Comparison of ENCODE assay signal across 14 mouse cellular contexts in the genomic region with DNA sequence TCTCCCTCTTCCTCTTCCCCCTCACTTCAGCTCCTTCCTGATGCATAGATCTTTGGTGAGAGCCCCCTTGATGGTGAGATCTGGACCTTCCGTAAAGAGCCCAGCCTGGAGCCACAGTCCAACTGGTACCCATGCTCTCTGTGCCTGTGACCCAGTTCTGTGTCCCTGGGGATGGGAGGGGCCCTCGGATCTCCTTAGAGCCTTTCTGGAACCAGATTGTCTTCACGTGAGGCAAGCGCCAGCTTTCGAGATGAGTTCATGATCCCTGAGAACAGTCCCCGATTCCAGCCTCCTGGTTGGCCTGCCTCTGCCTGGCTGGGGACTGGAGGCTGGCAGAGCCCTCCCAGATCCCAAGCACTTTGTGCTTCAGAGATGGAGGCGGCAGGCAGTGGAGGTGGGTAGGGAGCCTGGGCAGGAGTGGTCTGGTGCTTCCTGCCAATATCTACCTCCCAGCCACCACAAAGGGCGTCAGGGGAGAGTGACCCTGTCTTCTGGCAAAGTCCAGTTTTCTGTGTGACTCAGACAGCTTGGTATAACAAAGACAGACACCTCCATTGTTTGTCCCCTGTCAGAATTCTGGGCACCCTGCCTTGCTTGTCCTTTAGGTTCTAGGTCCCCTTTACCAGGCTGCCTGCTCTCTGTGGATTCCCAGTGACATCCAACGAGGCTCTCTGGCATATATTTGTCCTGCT. TPM values are rescaled to one million over a fixed set of nuclear protein-coding genes. Genes with fewer than 3 reads are reported as not detected.
DNase-seq lines count a peak whose midpoint lies in the region; ATAC-seq and TF ChIP-seq lines count a peak whose summit lies in the region.
"Had no signal": no experiment of that assay in that cellular context is flagged by ENCODE, and none has a peak within 500 bp of the region (broad histone marks: within the 10 kb centered on the region; RNA-seq: fewer than 3 reads in every experiment).

No protein-coding gene starts in this region.

- H3K4me3 ChIP-seq in forebrain, embryonic 13.5 days = no peak overlapping the region
- H3K4me3 ChIP-seq in forebrain, embryonic 16.5 days (replicated peaks; ENCODE audit: low read length) = no peak overlapping the region
- H3K4me3 ChIP-seq in spleen, adult 2 months (ENCODE audit: extremely low read depth, insufficient read depth, insufficient read length) = no peak overlapping the region; the same call in 1 of the 2 replicates
- no peak overlapping the region for H3K4me3 ChIP-seq in intestine, postnatal 0 days (ENCODE audit: low read depth, low read length)
- H3K4me3 ChIP-seq in stomach, postnatal 0 days (ENCODE audit: low read depth, low read length) = no peak overlapping the region
- H3K4me3 ChIP-seq: forebrain, embryonic 15.5 days; midbrain, embryonic 13.5 days had no signal

- H3K9ac ChIP-seq in forebrain, embryonic 13.5 days = no peak overlapping the region
- no peak overlapping the region for H3K9ac ChIP-seq in forebrain, embryonic 16.5 days (replicated peaks; ENCODE audit: low read depth, low read length)
- H3K9ac ChIP-seq in intestine, postnatal 0 days (ENCODE audit: low read depth, low read length) = no peak overlapping the region
- no peak overlapping the region for H3K9ac ChIP-seq in stomach, postnatal 0 days (ENCODE audit: low read length)
- H3K9ac ChIP-seq: forebrain, embryonic 15.5 days; midbrain, embryonic 13.5 days had no signal

- TF ChIP-seq POLR2A in spleen, adult 2 months (IDR thresholded peaks at IDR 0.05; ENCODE audit: low read depth, low read length) = no peak

- no peak for TF ChIP-seq CTCF in spleen, adult 2 months (IDR thresholded peaks at IDR 0.05; ENCODE audit: extremely low read depth, insufficient read depth, insufficient read length, insufficient replicate concordance)
- TF ChIP-seq CTCF in intestine, postnatal 0 days (IDR thresholded peaks at IDR 0.05; ENCODE audit: low read depth) = no peak
- TF ChIP-seq CTCF in stomach, postnatal 0 days (IDR thresholded peaks at IDR 0.05; ENCODE audit: low read depth) = no peak

- 65% methylated on average over 9 of the region's 9 CpGs for WGBS in forebrain, embryonic 13.5 days
- 53% methylated on average over 9 of the region's 9 CpGs for whole genome bisulfite sequencing in forebrain, embryonic 16.5 days
- 83% methylated on average over 9 of the region's 9 CpGs for WGBS in spleen, adult 2 months
- WGBS in intestine, postnatal 0 days = 58% methylated on average over 9 of the region's 9 CpGs
- WGBS in stomach, postnatal 0 days = 54% methylated on average over 9 of the region's 9 CpGs

- no peaks in the 10 kb centered on the region for H3K36me3 ChIP-seq in forebrain, embryonic 13.5 days (ENCODE audit: poor library complexity, severe bottlenecking)
- no peaks in the 10 kb centered on the region for H3K36me3 ChIP-seq in forebrain, embryonic 16.5 days (ENCODE audit: control insufficient read depth, insufficient read depth)
- no peaks in the 10 kb centered on the region for H3K36me3 ChIP-seq in spleen, adult 2 months (ENCODE audit: control insufficient read depth, insufficient read depth, low read length)
- H3K36me3 ChIP-seq in intestine, postnatal 0 days (ENCODE audit: control insufficient read depth, insufficient read depth) = no peaks in the 10 kb centered on the region
- no peaks in the 10 kb centered on the region for H3K36me3 ChIP-seq in stomach, postnatal 0 days (ENCODE audit: control insufficient read depth, insufficient read depth, low read length)
- H3K36me3 ChIP-seq: forebrain, embryonic 15.5 days; midbrain, embryonic 13.5 days had no signal

- no peak overlapping the region for H3K27ac ChIP-seq in forebrain, embryonic 13.5 days
- H3K27ac ChIP-seq in forebrain, embryonic 16.5 days (ENCODE audit: low read length) = no peak overlapping the region
- peak overlapping the region; percentile 6; the same call in 1 of the 2 replicates for H3K27ac ChIP-seq in spleen, adult 2 months (ENCODE audit: insufficient read depth, low read length)
- H3K27ac ChIP-seq in intestine, postnatal 0 days (ENCODE audit: low read depth, low read length) = peak overlapping the region; percentile 15; the same call in 1 of the 2 replicates
- H3K27ac ChIP-seq in stomach, postnatal 0 days (replicated peaks) = no peak overlapping the region
- H3K27ac ChIP-seq: forebrain, embryonic 15.5 days; midbrain, embryonic 13.5 days had no signal

- H3K27me3 ChIP-seq in forebrain, embryonic 13.5 days = no peaks in the 10 kb centered on the region
- H3K27me3 ChIP-seq in forebrain, embryonic 16.5 days (replicated peaks; ENCODE audit: control insufficient read depth, insufficient read depth, low read length) = no peaks in the 10 kb centered on the region
- H3K27me3 ChIP-seq in spleen, adult 2 months (ENCODE audit: control insufficient read depth, insufficient read depth, low read length) = no peaks in the 10 kb centered on the region
- H3K27me3 ChIP-seq in intestine, postnatal 0 days (replicated peaks; ENCODE audit: control insufficient read depth, insufficient read depth, low read length) = no peaks in the 10 kb centered on the region
- no peaks in the 10 kb centered on the region for H3K27me3 ChIP-seq in stomach, postnatal 0 days (ENCODE audit: control insufficient read depth, insufficient read depth, low read length)
- H3K27me3 ChIP-seq: forebrain, embryonic 15.5 days; midbrain, embryonic 13.5 days had no signal

- no peak for TF ChIP-seq EP300 in stomach, postnatal 0 days (optimal IDR thresholded peaks at IDR 0.05)

- 0 out of 2 replicates have a peak, but pooled peaks have one; percentile 21 for ATAC-seq in forebrain, embryonic 13.5 days
- no peak for ATAC-seq in forebrain, embryonic 16.5 days
- ATAC-seq in intestine, postnatal 0 days = no peak
- ATAC-seq in stomach, postnatal 0 days (ENCODE audit: low FRiP score, low TSS enrichment) = peak; percentile 50
- ATAC-seq: forebrain, embryonic 15.5 days had no signal

- no peak for DNase-seq in spleen, adult 2 months (ENCODE audit: low read depth in 1 of 2, low spot score in 2 of 2)
- DNase-seq in spleen, adult 18-20 months = no peak
- DNase-seq in stomach, postnatal 0 days (ENCODE audit: low spot score) = no peak
- DNase-seq in right cerebral cortex, postnatal 4 days = no peak
- no peak for DNase-seq in embryo, embryonic 11 days
- DNase-seq: B cell, adult 2 months; kidney, adult 8-10 months; layer of hippocampus, postnatal 36 days; lung, adult 2 months had no signal

- no peak overlapping the region for H3K4me2 ChIP-seq in forebrain, embryonic 13.5 days
- H3K4me2 ChIP-seq in forebrain, embryonic 16.5 days (ENCODE audit: low read length) = no peak overlapping the region
- no peak overlapping the region for H3K4me2 ChIP-seq in intestine, postnatal 0 days (replicated peaks; ENCODE audit: low read depth)
- no peak overlapping the region for H3K4me2 ChIP-seq in stomach, postnatal 0 days (replicated peaks; ENCODE audit: low read depth)
- H3K4me2 ChIP-seq: forebrain, embryonic 15.5 days; midbrain, embryonic 13.5 days had no signal

- H3K4me1 ChIP-seq in forebrain, embryonic 13.5 days = peaks cover 10% of the 10 kb centered on the region
- H3K4me1 ChIP-seq in forebrain, embryonic 16.5 days (replicated peaks; ENCODE audit: control insufficient read depth, insufficient read depth, low read length) = peaks cover 3% of the 10 kb centered on the region; the same call in 1 of the 2 replicates
- no peaks in the 10 kb centered on the region for H3K4me1 ChIP-seq in spleen, adult 2 months (ENCODE audit: control insufficient read depth, insufficient read depth, insufficient read length)
- H3K4me1 ChIP-seq in intestine, postnatal 0 days (replicated peaks; ENCODE audit: control insufficient read depth, insufficient read depth, low read length) = no peaks in the 10 kb centered on the region
- 0 out of 2 replicates have a peak, but pooled peaks cover 3% of the 10 kb centered on the region for H3K4me1 ChIP-seq in stomach, postnatal 0 days (replicated peaks; ENCODE audit: control insufficient read depth, insufficient read depth)

- no peaks in the 10 kb centered on the region for H3K9me3 ChIP-seq in forebrain, embryonic 13.5 days (replicated peaks)
- no peaks in the 10 kb centered on the region for H3K9me3 ChIP-seq in forebrain, embryonic 16.5 days (ENCODE audit: control insufficient read depth, low read length)
- no peaks in the 10 kb centered on the region for H3K9me3 ChIP-seq in intestine, postnatal 0 days (ENCODE audit: control insufficient read depth)
- no peaks in the 10 kb centered on the region for H3K9me3 ChIP-seq in stomach, postnatal 0 days (ENCODE audit: control insufficient read depth, low read length)
- H3K9me3 ChIP-seq: forebrain, embryonic 15.5 days; midbrain, embryonic 13.5 days had no signal

RNA-seq across cellular contexts. Expression of a gene that starts 0.6 kb away (rescaled TPM):
- 1.7 and 2.4 TPM in 2 replicates for polyA plus RNA-seq in forebrain, embryonic 13.5 days (2015; fragmentation: Nextera tagmentation; extraction: Ambion mirVana)
- polyA plus RNA-seq in forebrain, embryonic 16.5 days (2015; fragmentation: Nextera tagmentation; extraction: Ambion mirVana) = 2.0 and 2.5 TPM in 2 replicates
- polyA plus RNA-seq in spleen, adult 2 months (2012; rRNA removed) = 107 and 121 TPM in 2 replicates
- polyA plus RNA-seq in intestine, postnatal 0 days (2015; fragmentation: Nextera tagmentation; extraction: Ambion mirVana) = 0.48 and 1.3 TPM in 2 replicates
- 0.41 and 0.51 TPM in 2 replicates for polyA plus RNA-seq in stomach, postnatal 0 days (2015; fragmentation: Nextera tagmentation; extraction: Ambion mirVana)

RNA-seq across cellular contexts. Expression of a gene that starts 2.8 kb away (rescaled TPM):
- polyA plus RNA-seq in forebrain, embryonic 13.5 days (2015; fragmentation: Nextera tagmentation; extraction: Ambion mirVana) = 0.15 and 0.37 TPM in 2 replicates
- polyA plus RNA-seq in forebrain, embryonic 16.5 days (2015; fragmentation: Nextera tagmentation; extraction: Ambion mirVana) = 0.19 TPM in 1 of 2 replicates, not detected in the other
- polyA plus RNA-seq in spleen, adult 2 months (2012; rRNA removed) = 8.5 and 10.6 TPM in 2 replicates
- 26.7 and 28.4 TPM in 2 replicates for polyA plus RNA-seq in intestine, postnatal 0 days (2015; fragmentation: Nextera tagmentation; extraction: Ambion mirVana)
- 3.3 and 3.5 TPM in 2 replicates for polyA plus RNA-seq in stomach, postnatal 0 days (2015; fragmentation: Nextera tagmentation; extraction: Ambion mirVana)

RNA-seq across cellular contexts. Expression of a gene that starts 19.2 kb away (rescaled TPM):
- 0.72 and 0.81 TPM in 2 replicates for polyA plus RNA-seq in forebrain, embryonic 13.5 days (2015; fragmentation: Nextera tagmentation; extraction: Ambion mirVana)
- polyA plus RNA-seq in forebrain, embryonic 16.5 days (2015; fragmentation: Nextera tagmentation; extraction: Ambion mirVana) = 0.29 and 0.43 TPM in 2 replicates
- polyA plus RNA-seq in spleen, adult 2 months (2012; rRNA removed) = 0.29 and 0.42 TPM in 2 replicates
- 2.6 TPM in 2 replicates for polyA plus RNA-seq in intestine, postnatal 0 days (2015; fragmentation: Nextera tagmentation; extraction: Ambion mirVana)
- polyA plus RNA-seq in stomach, postnatal 0 days (2015; fragmentation: Nextera tagmentation; extraction: Ambion mirVana) = 7.2 and 7.6 TPM in 2 replicates

RNA-seq across cellular contexts. Expression of a gene that starts 42.1 kb away (rescaled TPM):
- polyA plus RNA-seq in forebrain, embryonic 13.5 days (2015; fragmentation: Nextera tagmentation; extraction: Ambion mirVana) = 74.4 and 85.8 TPM in 2 replicates
- 49.1 and 54.5 TPM in 2 replicates for polyA plus RNA-seq in forebrain, embryonic 16.5 days (2015; fragmentation: Nextera tagmentation; extraction: Ambion mirVana)
- polyA plus RNA-seq in spleen, adult 2 months (2012; rRNA removed) = 6.6 and 7.7 TPM in 2 replicates
- 52.1 and 53.9 TPM in 2 replicates for polyA plus RNA-seq in intestine, postnatal 0 days (2015; fragmentation: Nextera tagmentation; extraction: Ambion mirVana)
- polyA plus RNA-seq in stomach, postnatal 0 days (2015; fragmentation: Nextera tagmentation; extraction: Ambion mirVana) = 42.3 and 43.8 TPM in 2 replicates

RNA-seq across cellular contexts. Expression of a gene that starts 42.2 kb away (rescaled TPM):
- 14.8 and 17.8 TPM in 2 replicates for polyA plus RNA-seq in forebrain, embryonic 13.5 days (2015; fragmentation: Nextera tagmentation; extraction: Ambion mirVana)
- 19.7 and 21.8 TPM in 2 replicates for polyA plus RNA-seq in forebrain, embryonic 16.5 days (2015; fragmentation: Nextera tagmentation; extraction: Ambion mirVana)
- polyA plus RNA-seq in spleen, adult 2 months (2012; rRNA removed) = 80.3 and 93.1 TPM in 2 replicates
- polyA plus RNA-seq in intestine, postnatal 0 days (2015; fragmentation: Nextera tagmentation; extraction: Ambion mirVana) = 3.8 and 4.2 TPM in 2 replicates
- 3.0 and 3.5 TPM in 2 replicates for polyA plus RNA-seq in stomach, postnatal 0 days (2015; fragmentation: Nextera tagmentation; extraction: Ambion mirVana)

Comparison
In these comparisons a context has a peak if more than half of its experiments do, and no peak if none do; other contexts are left out.
1. ATAC-seq: peak in forebrain, embryonic 13.5 days (single experiment) and stomach, postnatal 0 days (single experiment); none in forebrain, embryonic 16.5 days (single experiment) and intestine, postnatal 0 days (single experiment).
2. H3K27ac ChIP-seq: peak in spleen, adult 2 months (single experiment) and intestine, postnatal 0 days (single experiment); none in forebrain, embryonic 13.5 days (single experiment), forebrain, embryonic 16.5 days (single experiment) and stomach, postnatal 0 days (single experiment).
3. RNA of a gene that starts 0.6 kb away (polyA plus RNA-seq): 107 to 121 TPM in spleen, adult 2 months; 2.0 to 2.5 TPM in forebrain, embryonic 16.5 days, 1.7 to 2.4 TPM in forebrain, embryonic 13.5 days, 0.41 to 0.51 TPM in stomach, postnatal 0 days and 0.48 to 1.3 TPM in intestine, postnatal 0 days; every median in the first group is over 10 times any median in the second.